Mouse (Mus musculus) kidney, adult 9 months (tissue): ENCODE data around the gene Wdr95.
A peak's percentile ranks its signal among the peaks of the same experiment; 100 is the strongest.

ENCODE experiments used
- DNase-seq: peaks from one replicate; pipeline ENCODE4 v3.0.0; 2022

The Wdr95 gene

DNA sequence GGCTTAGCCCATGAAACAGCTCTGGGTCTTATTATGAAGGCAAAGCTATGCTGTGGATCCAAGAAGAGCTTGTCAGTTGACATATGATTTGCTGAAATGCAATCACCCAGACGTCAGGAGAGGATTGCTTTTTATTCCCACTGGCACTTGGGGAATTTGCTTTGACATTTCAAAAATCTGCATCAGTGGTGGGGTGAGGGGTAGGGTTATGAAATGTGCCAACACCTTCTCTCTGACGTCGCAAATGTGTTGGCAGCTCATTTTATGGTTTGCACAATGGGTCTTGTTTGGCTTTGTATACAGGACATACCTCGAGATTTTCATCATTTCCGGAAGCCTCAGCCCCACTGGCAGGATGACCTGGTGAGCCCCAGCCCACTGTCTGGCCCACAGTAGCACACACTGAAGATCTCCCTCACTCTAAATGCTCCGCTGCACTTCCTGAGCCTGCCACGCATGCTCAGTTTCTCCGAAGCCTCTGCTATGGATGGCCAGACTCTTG, 55.7 kb downstream of the Wdr95 start:
- no peak for DNase-seq

DNA sequence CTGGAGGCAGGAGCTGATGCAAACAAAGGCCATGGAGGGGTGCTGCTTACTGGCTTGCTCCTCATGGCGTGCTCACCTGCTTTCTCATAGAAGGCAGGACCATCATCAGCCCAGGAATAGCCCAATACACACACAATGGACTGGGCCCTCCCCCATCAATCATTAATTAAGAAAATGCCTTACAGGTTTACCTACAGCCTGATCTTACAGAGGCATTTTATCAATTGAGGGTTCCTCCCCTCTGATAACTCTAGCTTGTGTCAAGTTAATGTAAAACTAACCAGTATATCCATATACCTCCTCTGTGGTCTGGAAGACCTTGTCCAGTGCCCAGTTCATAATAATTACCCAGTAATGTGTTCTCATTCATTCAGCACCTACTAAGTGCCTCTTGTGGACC, 56.8 kb downstream of the Wdr95 start:
- no peak for DNase-seq

DNA sequence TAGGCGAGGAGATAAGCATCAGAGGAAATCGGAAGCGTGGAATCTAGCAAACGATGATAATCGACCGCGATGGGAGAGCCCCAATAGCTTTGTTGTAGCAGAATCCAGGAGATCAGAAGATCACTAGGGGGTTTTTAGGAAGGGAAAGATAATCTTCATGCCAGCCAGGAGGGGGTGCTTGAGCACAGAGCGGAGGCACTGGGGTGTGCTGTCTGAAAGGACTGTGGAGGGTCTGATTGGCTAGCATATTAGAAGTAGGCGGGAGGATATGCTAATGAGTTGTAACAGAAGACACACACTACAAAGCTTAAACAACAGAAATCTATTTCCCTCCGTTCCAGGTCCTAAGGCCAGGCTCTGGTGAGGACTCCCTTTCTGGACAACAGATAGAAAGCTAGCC, 57.4 kb downstream of the Wdr95 start:
- DNase-seq, result peak; percentile 35

DNA sequence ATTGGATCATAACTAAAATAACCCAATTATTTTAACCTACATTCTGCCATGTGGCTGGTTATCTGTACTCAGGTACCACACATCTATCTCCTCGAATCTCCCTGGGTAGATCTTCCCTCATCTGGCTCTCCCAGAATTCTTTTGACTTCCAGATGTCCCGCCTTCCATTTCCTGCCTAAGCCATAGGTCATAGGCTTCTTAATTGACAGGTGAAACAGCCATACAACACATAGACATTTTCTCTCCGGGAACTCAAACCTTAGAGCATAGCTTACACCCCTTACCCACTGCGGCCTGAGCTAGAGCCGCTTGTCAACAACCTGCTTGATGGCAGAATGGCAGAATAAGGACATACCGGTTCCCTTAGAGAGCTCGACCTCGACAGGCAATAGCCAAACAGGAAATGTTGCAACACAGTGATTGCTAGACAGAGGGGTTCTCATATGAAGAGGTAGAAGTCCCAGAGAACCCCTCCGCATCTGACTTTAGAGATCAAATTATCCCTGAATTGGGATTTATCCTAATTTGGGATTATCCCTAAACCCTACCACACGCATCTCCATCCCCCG, 58.9 kb downstream of the Wdr95 start:
- DNase-seq, result no peak

DNA sequence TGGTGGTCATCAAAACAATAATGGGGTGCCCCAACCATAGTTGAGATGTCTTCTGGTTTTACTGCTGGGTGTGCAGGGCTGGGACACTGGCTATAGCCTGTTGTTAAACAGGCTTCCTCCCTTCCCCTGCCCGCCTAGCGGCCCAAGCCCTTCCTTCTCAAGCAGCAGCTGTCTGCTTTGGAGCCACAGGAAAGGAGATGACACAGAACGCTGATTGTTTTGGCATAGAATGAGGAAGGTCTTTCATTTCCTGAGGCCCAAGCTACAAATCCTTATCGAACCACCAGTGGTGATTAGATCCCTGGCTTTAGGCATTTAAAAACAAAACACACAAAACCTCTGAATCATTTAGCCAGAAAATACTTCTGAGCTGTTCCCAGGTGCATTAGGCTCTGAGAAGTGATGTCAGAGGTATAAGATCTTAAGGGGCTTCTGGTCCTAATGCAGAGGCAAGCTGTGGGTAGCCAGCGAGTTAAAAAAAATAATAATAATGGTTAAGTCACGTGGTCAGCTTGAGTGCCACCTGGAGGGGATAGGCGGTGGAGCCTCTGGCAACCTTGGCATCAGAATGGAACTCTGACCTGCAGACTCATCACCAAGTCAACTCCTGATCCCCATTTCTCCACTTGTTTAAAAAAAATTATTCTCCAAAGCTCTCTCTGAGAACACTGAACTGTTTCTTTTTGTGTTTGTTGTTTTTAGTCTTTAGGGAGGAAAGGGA, 60.5 kb downstream of the Wdr95 start:
- peak; percentile 30 for DNase-seq

DNA sequence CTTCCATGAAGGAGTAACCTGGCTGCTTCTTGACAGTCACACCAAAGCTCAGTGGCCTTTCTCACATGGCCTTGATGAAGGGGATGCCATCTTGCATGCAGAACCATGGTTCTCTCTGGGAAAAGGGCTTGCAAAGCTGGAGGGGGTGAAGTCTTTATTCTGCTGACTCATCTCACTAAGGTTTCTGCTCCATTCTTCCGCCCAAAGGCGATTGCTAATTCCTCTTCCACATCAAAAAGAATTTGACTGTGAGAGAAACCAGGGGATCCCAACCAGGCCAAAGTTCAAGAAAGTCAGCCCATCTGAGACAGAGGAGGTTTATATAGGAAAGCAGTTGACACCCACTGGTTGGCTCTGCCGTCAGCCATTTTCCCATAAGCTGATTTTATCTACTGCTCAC, 61.5 kb downstream of the Wdr95 start:
- DNase-seq, result no peak

DNA sequence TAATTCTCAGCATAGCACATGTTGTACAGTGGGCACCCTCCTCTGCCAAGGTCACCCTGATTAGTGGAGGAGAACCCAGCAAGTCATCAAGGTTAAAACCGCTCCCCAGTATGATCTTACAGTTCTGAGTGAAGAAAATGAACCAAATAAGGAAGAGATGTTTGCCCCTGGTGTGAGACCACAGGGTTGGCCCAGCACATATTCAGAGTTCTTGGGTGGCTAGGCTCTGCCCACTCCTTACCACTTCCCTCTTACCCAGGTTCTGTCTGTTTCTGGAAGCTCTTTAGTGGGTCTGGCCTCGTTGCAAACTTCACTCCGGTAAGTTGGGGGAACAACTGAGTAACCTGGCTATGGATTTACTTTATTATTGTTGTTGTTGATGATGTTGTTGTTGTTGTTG, 65.7 kb downstream of the Wdr95 start:
- DNase-seq, result no peak

DNA sequence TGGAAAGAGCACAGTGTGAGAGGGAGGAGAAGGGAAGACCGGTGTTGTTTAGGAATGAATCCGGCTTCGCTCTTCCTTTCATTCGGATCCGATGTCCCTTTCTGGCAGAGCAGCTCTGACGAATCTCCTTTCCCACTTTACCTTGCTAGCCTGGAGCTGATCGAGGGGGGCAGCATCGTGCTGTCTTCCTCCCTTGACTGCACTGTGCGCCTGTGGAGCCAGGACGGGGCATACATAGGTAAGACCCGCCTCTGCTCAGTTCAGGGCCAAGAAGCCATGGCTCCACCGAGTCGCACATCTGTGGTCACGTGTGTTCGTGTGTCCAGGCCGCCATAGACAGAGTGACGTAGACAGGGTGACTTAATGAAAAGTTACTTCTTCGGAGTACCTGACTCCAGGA, 68.9 kb downstream of the Wdr95 start:
- no peak for DNase-seq

DNA sequence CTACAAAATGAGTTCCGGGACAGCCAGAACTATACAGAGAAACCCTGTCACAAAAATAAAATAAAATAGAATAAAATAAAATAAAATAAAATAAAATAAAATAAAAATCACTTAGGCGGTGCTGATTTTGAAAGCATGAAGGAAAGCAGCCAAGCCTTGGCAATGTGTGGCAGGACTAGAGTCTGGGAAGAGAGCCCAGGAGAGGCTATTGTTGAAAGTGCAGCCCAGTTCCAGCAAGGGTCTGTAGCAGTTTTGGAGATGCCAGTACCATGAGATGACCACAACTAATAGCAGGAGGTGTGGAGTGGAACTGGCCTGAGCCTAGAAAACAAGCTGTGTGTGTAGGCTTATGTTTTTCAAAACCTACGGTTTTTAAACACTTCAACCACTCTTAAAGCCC, 73.5 kb downstream of the Wdr95 start:
- no peak for DNase-seq

DNA sequence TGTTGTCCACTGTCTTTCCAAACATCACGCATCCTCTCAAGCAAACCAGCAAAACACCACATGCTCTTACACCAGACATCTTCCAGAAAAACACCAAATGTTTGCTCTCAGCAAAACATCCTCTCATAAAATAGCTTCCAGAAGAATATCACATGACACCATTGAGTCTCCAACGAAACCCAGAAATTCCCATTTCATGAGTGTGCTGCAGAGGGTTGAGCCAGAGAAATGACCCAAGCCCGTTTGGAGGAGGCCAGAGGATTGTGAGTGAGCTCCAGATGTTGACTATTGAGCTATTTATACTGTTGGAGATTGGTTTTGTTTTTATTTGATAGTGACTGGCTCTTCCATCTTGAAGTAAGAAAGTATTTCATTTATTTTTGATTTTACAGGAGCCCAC, 74.8 kb downstream of the Wdr95 start:
- no peak for DNase-seq

DNA sequence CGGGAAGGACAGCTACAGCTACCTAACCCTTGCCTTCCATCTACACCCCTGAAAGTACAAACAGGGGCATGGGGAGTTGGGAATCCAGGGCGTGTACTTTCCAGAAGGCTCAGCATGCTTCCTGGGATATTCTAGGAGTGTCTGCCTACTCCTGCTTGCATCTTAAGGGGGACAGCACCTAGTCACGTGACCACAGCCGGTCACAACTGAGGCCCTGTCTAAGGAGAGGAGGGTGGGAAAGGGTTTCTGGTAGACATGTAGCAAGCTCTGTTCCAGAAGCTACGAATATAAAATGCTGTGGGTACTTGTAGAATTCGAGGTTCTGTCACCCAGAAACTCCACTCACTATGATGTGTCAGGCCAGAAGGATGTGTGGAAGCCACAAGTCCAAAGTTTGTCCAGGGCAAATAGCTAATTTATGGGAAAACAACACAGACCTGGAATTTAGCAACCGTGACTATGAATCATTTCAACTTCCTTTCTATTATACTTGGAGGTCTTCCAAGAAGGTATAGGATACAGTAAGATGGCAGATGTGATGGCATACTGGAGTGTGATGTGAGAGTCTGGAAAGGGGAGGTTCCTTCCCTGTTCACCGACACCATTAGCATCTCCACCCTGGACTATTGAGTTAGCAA, 78.7 kb downstream of the Wdr95 start:
- no peak for DNase-seq

DNA sequence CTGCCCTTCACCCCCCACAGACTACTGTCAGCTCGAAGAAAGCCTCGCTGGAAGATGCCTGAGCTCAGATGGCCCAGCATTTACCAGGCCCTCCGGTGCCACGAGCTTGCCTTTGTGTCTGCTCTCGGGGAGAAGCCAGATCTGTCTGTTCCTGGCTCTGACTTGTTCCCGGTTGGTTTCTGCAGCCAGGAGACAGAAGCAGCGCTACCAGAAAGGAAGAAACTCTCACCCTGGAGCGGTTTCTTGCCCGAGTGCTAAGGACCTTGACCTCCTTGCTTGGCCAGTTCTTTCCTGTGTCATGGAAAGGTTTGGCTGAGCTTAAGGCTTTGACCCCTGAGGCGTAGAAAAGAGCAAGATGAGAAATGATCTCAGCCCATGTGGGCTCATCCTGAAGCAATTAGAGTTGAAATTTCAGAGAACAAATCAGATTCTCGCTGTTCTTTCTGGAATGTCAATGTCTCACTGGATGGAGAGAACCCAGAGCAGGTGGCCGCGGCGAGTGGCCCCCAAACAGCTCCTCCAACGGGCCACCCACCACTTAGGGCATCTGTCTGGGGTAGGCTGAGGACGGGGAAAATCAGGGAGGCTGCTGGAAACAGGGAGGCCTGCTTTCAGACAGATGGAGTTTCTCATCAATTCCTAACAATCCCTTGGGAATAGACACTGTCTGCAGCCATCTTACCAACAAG, 83.1 kb downstream of the Wdr95 start:
- DNase-seq, result peak; percentile 79

DNA sequence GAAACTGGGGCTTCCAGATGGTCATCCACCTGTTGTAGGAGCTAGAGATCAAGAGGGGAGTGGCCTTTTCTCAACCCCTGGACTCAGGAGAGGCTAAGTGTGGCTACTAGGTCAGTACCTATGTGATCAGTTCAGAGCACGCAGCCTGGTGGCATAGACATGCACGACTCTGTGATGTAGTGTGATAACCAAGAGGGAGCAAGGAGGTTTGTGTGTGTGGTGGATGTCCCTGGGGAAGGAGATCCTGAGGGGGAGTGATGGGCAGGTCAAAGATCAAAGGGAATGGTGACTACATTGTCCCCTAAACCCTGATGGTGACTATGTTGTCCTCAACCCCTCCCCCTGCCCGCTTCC, 83.7 kb downstream of the Wdr95 start:
- no peak for DNase-seq

DNA sequence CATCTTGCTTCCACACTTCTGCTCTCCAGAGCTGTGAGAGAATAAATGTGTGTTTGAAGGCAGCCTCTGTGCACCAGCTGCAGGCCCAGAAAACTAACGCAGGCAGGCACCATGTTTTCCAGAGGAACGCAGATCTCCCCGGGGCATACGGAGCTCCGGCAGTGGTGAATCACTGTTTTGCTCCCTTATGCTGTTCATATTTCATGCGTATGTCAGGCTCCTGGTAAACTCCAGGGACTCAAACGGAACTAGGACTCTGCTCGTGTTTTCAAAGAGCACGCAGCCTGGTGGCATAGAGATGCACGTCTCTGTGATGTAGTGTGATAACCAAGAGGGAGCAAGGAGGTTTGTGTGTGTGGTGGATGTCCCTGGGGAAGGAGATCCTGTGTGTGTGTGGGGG, 84.3 kb downstream of the Wdr95 start:
- DNase-seq, result no peak

DNA sequence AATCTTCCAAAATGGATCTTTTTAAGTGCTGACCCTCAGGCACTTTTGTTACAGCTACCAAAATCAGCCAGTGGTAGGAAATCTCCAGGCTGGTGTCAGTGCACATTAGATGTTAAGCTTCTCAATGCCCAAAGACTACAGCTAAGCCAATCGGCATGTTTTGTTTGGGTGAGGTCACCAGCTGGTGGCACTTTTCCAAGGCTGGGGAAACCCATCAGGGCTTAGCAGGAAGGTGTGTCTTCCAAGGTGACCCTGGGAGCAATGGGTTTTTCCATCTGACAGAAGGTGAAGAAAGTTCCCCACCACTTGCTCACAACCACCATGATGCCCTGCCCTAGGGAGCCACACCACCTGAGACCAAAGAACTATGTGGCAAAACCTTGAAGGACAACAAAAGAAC, 87.7 kb downstream of the Wdr95 start:
- peak; percentile 54 for DNase-seq

DNA sequence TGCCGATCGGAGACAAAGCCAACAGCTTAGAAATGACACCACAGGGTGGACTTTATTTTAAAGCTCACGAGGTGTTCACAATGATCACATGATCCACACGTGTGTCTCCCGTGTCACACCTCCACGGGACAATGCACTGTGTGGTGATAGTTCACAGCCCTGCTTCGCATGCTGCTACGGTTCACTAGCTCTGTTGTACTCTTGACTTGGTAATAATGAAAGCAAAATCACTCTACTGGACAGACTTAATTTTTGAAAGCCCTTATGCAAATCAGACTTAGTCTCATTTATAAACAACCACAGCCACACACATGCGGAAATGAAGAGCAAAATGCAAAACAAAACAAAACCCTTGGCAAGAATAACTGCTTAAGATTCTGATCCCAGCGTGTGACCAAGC, 88.3 kb downstream of the Wdr95 start:
- peak; percentile 85 for DNase-seq

DNA sequence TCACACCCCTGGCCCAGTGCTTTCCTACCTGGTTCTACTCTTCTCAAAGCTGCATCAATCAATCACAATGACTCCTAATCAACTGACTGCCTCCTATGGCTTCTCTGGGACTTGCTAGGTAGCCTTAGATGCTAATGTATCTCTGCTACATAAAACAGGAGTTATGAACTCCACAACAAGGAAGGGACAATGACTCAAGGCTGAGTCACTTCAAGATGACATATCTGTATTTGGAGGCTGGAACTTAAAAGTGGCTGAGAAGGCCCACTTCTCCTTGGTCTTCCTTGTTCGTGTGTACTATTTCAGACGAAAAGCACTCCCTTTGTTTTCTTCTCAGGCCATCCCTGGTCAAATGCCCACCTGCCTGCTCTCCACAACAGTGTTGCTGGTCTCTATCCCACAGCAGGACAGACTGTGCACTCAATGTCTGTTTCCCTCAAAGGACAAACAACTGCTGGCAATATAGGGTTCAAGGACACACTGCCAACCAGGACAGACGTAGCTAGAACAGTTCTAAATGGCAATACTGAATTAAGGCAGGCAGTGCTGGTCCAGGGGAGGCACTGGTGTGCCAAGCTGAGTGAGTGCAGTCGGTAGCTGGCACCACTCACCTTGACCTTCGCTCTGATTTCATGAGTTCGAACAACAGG, 89.4 kb downstream of the Wdr95 start:
- no peak for DNase-seq

DNA sequence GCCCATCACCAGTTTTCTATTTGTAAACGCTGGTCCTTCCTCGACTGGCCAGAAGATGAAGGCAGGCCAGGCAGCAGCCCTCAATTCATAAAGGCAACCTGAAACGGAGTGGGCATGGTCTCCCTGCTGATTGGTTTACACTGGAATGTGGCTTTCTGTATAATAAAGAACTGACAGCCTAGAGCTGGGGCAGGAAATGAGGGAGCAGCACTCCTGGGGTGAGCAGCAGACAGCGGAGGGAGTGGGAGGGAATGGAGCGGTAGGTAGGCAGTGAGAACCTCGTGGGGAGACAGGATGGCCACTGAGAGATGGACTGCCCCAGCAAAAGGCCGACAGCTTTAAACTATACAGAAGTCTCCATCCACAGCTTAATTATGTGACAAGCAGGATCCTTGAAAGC, 93.7 kb downstream of the Wdr95 start:
- no peak for DNase-seq

DNA sequence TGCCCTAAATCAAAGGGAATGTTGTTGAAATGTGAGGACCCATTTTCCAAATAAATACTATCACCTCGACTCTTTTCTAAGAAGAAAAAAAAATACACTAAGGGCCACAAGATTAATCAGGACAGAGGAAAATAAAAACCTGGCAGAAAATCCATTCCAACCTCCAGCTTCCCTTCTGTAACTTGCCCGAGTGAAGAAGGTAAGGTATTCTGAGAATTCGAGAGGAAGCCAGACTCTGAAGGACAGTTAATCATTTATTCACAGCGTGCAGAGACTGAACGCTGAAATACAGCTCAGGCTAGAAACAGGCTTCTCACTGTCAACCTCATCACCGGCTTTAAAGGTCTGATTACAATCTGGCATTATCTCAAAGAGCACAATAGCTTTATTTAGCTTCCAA, 94.2 kb downstream of the Wdr95 start:
- DNase-seq, result peak; percentile 89

DNA sequence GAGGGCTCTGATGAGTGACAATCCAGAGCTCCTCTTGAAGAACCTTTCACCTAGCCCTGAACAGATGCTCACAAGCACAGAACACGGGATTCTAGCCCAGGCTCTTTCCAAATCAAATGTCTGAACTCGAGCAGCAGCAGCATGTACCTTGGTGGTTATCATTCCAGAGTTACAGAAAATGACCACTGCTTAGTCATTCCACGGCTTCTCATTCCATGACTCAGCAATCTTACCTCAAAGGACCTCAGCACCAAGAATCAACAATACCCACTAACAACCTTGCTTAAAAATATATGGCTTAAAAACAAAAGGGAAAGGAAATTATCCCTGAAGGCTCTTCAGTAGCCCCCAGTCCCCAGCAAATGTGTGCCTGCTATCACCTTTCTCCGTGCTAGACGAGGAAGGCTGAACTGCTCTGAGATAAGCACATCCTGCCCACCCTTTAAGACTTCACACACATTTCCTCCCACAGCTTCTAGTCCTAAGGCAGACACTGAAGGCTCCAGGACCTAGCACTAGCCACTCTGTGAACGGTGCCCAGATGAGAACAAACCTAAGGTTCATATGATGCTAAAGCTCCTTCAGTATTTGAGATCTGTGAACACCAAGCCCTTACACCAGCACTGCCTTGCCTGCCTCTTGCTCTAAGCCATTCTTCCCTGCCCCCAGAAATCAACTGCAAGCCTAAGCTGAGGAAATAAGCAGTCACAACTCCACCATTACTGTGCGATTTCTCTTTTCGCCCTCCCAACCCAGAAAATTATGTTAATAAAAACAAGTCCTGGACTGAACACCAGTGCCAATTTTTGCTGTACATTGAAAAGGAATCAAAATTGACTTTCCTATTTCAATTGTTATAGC, 95.6 kb downstream of the Wdr95 start:
- DNase-seq, result peak; percentile 57

DNA sequence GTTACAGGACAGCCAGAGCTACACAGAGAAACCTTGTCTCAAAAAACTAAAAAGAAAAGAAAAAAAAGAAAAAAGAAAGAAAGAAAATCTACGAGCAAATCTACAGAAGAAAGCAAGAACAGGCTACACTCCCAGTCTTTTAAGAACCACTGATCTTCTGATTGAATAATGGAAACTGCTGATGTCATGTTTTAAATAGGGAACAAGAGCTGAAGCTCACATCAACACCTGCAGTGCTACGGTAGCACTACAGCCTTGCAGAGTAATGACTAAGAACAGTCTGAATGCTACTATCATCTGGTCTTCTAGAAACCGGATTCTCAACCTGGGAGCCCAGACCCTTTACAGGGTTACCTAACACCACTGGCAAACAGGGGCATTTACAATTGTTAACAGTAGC, 97.1 kb downstream of the Wdr95 start:
- no peak for DNase-seq

DNA sequence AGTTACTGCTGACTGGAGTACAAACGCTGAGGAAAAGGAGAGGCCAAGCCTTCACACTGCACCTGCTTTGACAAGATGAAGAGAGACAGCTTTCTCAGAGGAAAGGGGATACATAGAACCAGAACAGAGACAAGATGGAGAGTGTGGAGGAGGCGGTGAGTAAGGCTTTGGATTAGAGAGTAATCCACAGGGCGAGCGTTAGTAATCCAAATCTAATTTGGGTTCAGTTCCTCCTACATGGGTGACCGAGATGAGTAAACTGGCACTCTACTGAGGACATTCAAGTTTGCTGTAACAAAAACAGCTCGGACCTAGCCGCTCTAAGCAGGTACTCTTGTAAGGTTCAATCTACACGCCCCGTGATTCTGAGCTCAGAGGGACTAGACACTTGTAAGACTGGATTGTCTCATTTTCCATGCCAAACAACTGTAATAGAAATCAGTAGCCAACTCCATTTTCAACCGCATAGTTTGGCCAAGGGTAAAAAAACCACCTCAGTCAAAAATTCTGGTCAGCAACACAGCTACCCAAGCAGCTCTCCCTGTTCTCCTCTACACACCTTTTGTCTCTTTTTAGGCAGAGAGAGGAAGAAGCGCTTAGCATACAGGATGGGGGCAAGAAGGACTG, 106.0 kb downstream of the Wdr95 start:
- DNase-seq, result no peak
